Mouse (Mus musculus): ENCODE results near the gene Nfic.

GRCm38 (mm10) chr10:81366477-81367206, 88.8 kb downstream of the Nfic start:
- TF ChIP-seq CTCF (IDR thresholded peaks at IDR 0.05; ENCODE audit: low read depth, low read length) (no peak), POLR2A (IDR thresholded peaks at IDR 0.05; ENCODE audit: borderline replicate concordance, low read depth, low read length) (no peak)
